Mouse (Mus musculus): Measurements from ENCODE around the gene Ano1. TPM values are rescaled to one million over a fixed set of nuclear protein-coding genes. Genes with fewer than 3 reads are reported as not detected.

Ano1 gene
- polyA plus RNA-seq, 1 experiment from 2014 or later, result 5.6 TPM

- Histone ChIP-seq H3K4me3 (no peak overlapping the region), H3K9me3 (no peaks in the 10 kb centered on the region), H3K4me2 (replicated peaks) (no peak overlapping the region), H3K27ac (no peak overlapping the region), H3K27me3 (no peaks in the 10 kb centered on the region), H3K9ac (no peak overlapping the region), H3K36me3 (no peaks in the 10 kb centered on the region), H3K4me1 (peaks cover 3% of the 10 kb centered on the region)
- ATAC-seq (ENCODE audit: low FRiP score, low read depth), result no peak
- WGBS, result 51% methylated on average over 6 of the region's 6 CpGs
Observed at GRCm38 (mm10) chr7:144663566-144663965, 88.2 kb downstream of the Ano1 start.

DNA sequence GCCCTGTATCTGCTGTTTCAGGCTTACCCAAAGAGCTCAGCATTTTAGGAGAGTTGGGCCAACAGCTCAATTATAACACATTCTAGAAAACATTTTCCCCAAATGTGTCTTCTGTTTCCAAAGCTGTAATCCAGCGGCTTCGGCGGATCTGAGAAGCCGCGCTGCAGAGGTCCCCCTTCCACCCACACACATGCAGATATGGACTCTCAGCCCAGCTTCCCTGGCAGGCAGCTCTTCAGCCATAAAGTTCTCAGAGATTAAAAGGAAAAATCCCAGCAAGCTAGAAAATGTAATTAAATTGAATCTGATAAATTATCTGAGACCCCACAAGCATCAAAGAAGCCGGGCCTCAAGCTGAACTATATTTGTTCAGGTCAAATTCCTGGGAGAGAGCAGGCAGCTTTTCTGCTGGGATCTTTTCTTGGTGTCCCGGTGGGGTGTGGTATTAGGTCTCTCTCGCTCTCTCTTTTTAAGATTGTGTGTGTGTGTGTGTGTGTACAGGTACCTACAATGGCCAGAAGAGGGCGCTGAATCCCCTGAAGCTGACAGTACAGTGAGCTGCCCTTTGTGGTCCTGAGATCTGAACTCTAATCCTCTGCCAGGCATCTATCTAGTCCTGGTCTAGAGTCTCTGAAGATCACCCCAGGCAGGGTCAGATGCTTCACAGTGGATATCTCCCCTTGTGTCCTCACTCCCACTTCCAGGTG, 95.4 kb downstream of the Ano1 start:
- no peaks in the 10 kb centered on the region for H3K9me3 ChIP-seq
- H3K9ac ChIP-seq, result no peak overlapping the region
- no peak for ATAC-seq (ENCODE audit: low FRiP score, low read depth)
- no peaks in the 10 kb centered on the region for H3K36me3 ChIP-seq
- no peak overlapping the region for H3K4me2 ChIP-seq (replicated peaks)
- peaks cover 29% of the 10 kb centered on the region for H3K4me1 ChIP-seq
- no peaks in the 10 kb centered on the region for H3K27me3 ChIP-seq
- no peak overlapping the region for H3K27ac ChIP-seq
- H3K4me3 ChIP-seq, result no peak overlapping the region
- 68% methylated on average over 9 of the region's 9 CpGs for WGBS

DNA sequence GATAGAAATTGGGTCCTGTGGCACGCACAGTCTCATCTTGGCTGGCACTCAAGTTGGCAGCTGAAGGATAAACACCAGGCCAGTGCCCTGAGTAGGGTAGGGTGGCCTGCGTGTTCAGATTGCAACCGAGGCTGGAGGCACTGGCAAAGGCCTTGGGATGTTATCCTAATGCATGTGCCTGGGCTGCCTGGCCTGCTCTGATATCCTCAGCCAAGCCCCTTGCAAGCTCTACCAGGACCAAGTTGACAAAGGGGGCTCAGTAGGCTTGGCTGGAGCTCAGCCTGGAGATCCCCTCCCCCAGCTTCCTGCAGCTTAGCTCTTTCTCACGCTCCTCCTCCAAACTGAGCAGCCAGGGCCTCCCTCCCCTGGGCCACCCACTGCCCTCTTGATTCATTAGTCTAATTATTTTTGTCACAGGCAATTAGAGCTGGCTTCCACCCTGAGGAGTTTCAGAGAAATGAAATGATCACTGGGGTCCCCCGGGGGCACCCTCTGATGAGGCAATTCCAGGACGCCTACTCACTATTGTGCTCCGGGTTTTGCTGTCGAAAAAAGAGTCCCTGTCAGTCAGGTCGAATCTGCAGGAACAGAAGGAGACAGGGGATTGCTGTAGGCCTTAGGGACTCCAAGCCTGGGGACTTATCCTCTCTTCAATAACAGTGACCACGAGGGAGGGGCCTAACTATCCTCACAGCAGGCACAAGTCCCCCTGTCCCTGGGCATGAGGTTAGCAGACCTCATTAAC, 97.9 kb downstream of the Ano1 start:
- ATAC-seq (ENCODE audit: low FRiP score, low read depth), result peak; percentile 73
- 0 out of 2 replicates have a peak overlapping the region, but pooled peaks have one; percentile 16 for H3K4me2 ChIP-seq (replicated peaks)
- H3K27ac ChIP-seq, result peak overlapping the region; percentile 52; the same call in 1 of the 2 replicates
- no peak overlapping the region for H3K4me3 ChIP-seq
- H3K9me3 ChIP-seq, result no peaks in the 10 kb centered on the region
- 0 out of 2 replicates have a peak overlapping the region, but pooled peaks have one; percentile 35 for H3K9ac ChIP-seq
- 19% methylated on average over 10 of the region's 10 CpGs for WGBS
- H3K36me3 ChIP-seq, result no peaks in the 10 kb centered on the region
- no peaks in the 10 kb centered on the region for H3K27me3 ChIP-seq
- H3K4me1 ChIP-seq, result peaks cover 29% of the 10 kb centered on the region

- H3K9me3 ChIP-seq, result no peaks in the 10 kb centered on the region
- H3K4me2 ChIP-seq (replicated peaks), result no peak overlapping the region
- H3K27ac ChIP-seq, result no peak overlapping the region
- no peak overlapping the region for H3K9ac ChIP-seq
- WGBS, result 62% methylated on average over 5 of the region's 5 CpGs
- H3K4me1 ChIP-seq, result peaks cover 4% of the 10 kb centered on the region; the same call in 1 of the 2 replicates
- no peak for ATAC-seq (ENCODE audit: low FRiP score, low read depth)
- no peaks in the 10 kb centered on the region for H3K36me3 ChIP-seq
- no peak overlapping the region for H3K4me3 ChIP-seq
- no peaks in the 10 kb centered on the region for H3K27me3 ChIP-seq
Observed at GRCm38 (mm10) chr7:144647547-144647946, 104.2 kb downstream of the Ano1 start.

- H3K9me3 ChIP-seq, result no peaks in the 10 kb centered on the region
- H3K36me3 ChIP-seq, result no peaks in the 10 kb centered on the region
- no peak for ATAC-seq (ENCODE audit: low FRiP score, low read depth)
- no peaks in the 10 kb centered on the region for H3K4me1 ChIP-seq
- no peak overlapping the region for H3K27ac ChIP-seq
- H3K9ac ChIP-seq, result no peak overlapping the region
- no peak overlapping the region for H3K4me2 ChIP-seq (replicated peaks)
- WGBS, result 60% methylated on average over 1 of the region's 1 CpGs
- no peaks in the 10 kb centered on the region for H3K27me3 ChIP-seq
- no peak overlapping the region for H3K4me3 ChIP-seq
Observed at GRCm38 (mm10) chr7:144640817-144641216, 111.0 kb downstream of the Ano1 start.

DNA sequence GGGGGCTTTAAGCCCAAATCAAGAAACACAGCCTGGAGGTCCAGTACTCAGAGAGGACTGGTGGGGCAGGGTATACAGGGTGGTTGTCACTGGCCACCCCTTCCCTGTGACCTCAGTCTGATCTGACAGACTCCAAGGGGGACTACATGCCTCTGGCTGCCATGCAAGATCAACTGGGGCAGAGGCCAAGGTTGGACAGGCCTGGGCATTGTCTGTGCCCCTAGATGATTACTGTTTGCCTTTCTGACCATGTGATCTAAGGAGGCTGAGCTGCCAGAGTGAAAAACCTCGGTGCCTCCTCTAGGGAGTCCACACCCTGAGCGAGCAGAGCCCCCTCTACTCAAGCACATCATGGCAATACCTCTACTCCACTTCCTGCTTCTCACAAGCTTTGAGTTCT, 115.8 kb downstream of the Ano1 start:
- H3K4me1 ChIP-seq, result no peaks in the 10 kb centered on the region
- no peaks in the 10 kb centered on the region for H3K27me3 ChIP-seq
- no peak overlapping the region for H3K9ac ChIP-seq
- no peak overlapping the region for H3K27ac ChIP-seq
- no peak for ATAC-seq (ENCODE audit: low FRiP score, low read depth)
- H3K9me3 ChIP-seq, result no peaks in the 10 kb centered on the region
- no peak overlapping the region for H3K4me3 ChIP-seq
- no peaks in the 10 kb centered on the region for H3K36me3 ChIP-seq
- no peak overlapping the region for H3K4me2 ChIP-seq (replicated peaks)
- WGBS, result 58% methylated on average over 2 of the region's 2 CpGs

DNA sequence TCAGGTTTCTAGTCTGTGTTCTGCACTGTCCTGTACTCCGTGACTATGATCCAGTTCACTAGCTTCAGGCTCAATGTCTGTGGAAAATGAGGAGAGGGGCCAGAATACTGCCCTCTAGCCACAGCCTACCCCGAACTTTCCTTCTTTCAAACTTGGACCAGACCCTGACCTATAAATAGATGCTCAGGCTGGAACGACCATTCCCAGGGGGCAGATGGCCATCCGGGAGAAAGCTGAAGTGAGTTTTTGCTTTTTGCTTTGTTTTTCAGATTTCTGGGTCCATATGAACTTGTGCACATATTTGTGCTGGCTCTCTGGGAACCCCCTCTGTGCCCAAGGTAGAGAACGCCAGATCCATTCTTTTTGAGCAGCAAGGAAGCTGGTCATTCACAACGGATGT, 116.9 kb downstream of the Ano1 start:
- ATAC-seq (ENCODE audit: low FRiP score, low read depth), result no peak
- 73% methylated on average over 6 of the region's 6 CpGs for WGBS

DNA sequence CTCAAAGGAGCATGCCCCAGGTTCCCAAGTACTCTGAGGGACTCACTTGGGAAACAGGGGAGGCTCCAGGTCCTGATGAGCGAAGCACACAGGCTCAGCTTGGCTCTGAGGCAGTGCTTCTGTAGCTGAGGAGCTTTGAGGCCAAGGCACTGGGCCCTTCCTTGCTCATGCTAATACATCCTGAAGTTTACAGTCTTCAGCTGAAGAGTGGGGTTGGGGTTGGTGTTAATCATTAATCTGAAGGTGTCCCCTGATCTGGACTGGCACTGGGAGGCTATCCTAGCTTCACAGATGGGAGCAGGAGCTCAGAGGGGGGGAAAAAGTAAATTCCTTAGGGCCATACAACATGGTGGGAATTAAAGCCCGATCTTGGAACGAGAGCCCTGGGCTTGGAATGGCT, 117.3 kb downstream of the Ano1 start:
- H3K27ac ChIP-seq, result no peak overlapping the region
- H3K27me3 ChIP-seq, result no peaks in the 10 kb centered on the region
- no peaks in the 10 kb centered on the region for H3K9me3 ChIP-seq
- H3K9ac ChIP-seq, result no peak overlapping the region
- no peaks in the 10 kb centered on the region for H3K36me3 ChIP-seq
- H3K4me1 ChIP-seq, result peaks cover 4% of the 10 kb centered on the region; the same call in 1 of the 2 replicates
- WGBS, result 64% methylated on average over 3 of the region's 3 CpGs
- no peak overlapping the region for H3K4me2 ChIP-seq (replicated peaks)
- no peak overlapping the region for H3K4me3 ChIP-seq
- ATAC-seq (ENCODE audit: low FRiP score, low read depth), result no peak

More for the DNA sequence above, 116.9 kb downstream of the Ano1 start:
- Histone ChIP-seq H3K4me3 (no peak overlapping the region), H3K36me3 (no peaks in the 10 kb centered on the region), H3K4me2 (replicated peaks) (no peak overlapping the region), H3K9ac (no peak overlapping the region), H3K9me3 (no peaks in the 10 kb centered on the region), H3K4me1 (peaks cover 4% of the 10 kb centered on the region; the same call in 1 of the 2 replicates), H3K27me3 (no peaks in the 10 kb centered on the region), H3K27ac (no peak overlapping the region)

- H3K27ac ChIP-seq, result no peak overlapping the region
- H3K4me3 ChIP-seq, result no peak overlapping the region
- H3K4me2 ChIP-seq (replicated peaks), result no peak overlapping the region
- H3K36me3 ChIP-seq, result no peaks in the 10 kb centered on the region
- ATAC-seq (ENCODE audit: low FRiP score, low read depth), result no peak
- no peaks in the 10 kb centered on the region for H3K9me3 ChIP-seq
- no peaks in the 10 kb centered on the region for H3K27me3 ChIP-seq
- peaks cover 18% of the 10 kb centered on the region for H3K4me1 ChIP-seq
- no peak overlapping the region for H3K9ac ChIP-seq
Observed at GRCm38 (mm10) chr7:144632321-144632720, 119.5 kb downstream of the Ano1 start.

DNA sequence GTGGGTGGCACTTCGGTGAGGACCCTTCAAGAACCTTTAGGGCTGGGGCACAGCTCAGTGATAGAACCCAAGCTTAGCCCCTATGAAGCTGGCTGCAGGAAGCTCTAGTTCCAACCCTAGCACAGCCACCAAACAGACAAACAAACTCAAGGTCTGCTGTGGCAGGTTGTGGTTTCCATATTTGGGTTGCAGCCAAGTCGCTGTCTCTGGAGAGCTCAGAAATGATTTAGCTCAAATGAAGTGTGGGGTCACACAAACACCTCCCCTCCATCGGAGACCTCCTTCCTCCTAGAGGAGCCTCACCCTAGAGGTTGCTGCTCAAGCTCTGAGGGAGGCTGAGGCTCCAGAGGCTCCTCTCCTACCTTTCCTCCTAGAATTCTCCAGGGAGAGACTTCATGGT, 121.2 kb downstream of the Ano1 start:
- Histone ChIP-seq H3K27me3 (no peaks in the 10 kb centered on the region), H3K9me3 (no peaks in the 10 kb centered on the region), H3K27ac (no peak overlapping the region), H3K4me2 (replicated peaks) (no peak overlapping the region), H3K4me3 (no peak overlapping the region), H3K36me3 (no peaks in the 10 kb centered on the region), H3K9ac (no peak overlapping the region), H3K4me1 (peaks cover 19% of the 10 kb centered on the region)
- ATAC-seq (ENCODE audit: low FRiP score, low read depth), result no peak
- WGBS, result 75% methylated on average over 3 of the region's 3 CpGs

DNA sequence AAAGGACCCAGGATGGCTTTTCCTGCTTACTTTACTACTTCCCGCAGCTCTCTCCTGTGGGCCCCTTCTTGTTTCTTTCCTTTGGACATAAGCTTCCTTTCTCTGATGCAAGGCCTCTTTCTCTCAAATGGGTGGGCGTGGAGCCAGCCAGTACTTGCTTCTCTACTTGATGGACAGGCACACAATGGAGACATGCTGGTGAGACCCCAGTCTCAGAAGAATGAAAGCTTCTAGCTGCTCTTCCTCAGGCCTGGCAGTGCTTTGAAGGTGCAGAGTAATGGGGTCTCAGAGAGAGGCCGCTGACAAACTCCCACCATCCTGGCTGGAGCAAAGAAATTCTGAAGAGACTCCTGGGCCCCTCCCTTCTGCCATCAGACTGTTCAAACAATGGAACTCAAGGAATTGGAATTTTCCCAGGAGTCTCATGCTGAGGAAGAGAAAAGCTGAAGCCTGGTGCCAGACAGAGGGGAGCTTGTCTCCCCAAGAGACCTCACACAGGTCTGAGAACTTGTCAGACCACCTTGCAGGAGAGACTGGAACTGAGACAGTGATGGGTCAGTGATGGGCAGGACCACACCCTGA, 123.3 kb downstream of the Ano1 start:
- Histone ChIP-seq H3K27ac (no peak overlapping the region), H3K27me3 (no peaks in the 10 kb centered on the region), H3K9me3 (no peaks in the 10 kb centered on the region), H3K9ac (no peak overlapping the region), H3K36me3 (no peaks in the 10 kb centered on the region), H3K4me3 (no peak overlapping the region), H3K4me2 (replicated peaks) (no peak overlapping the region), H3K4me1 (peaks cover 19% of the 10 kb centered on the region)
- no peak for ATAC-seq (ENCODE audit: low FRiP score, low read depth)
- WGBS, result 26% methylated on average over 3 of the region's 3 CpGs

- Histone ChIP-seq H3K27me3 (no peaks in the 10 kb centered on the region), H3K9me3 (no peaks in the 10 kb centered on the region), H3K27ac (no peak overlapping the region), H3K36me3 (no peaks in the 10 kb centered on the region), H3K4me3 (no peak overlapping the region), H3K4me1 (peaks cover 19% of the 10 kb centered on the region), H3K9ac (no peak overlapping the region), H3K4me2 (replicated peaks) (no peak overlapping the region)
- WGBS, result 34% methylated on average over 13 of the region's 13 CpGs
- no peak for ATAC-seq (ENCODE audit: low FRiP score, low read depth)
Observed at GRCm38 (mm10) chr7:144627606-144628333, 124.0 kb downstream of the Ano1 start.

All from limb, embryonic 13.5 days (tissue).